Mouse (Mus musculus) erythroblast, embryonic 14.5 days (primary cell): ENCODE results near the gene Racgap1.

Source experiments
- GATA1 ChIP-seq: IDR thresholded peaks from 2 replicates; pipeline ENCODE4 v1.6.1; 2012; ENCODE audit warnings: low read length, inconsistent platforms, mixed read lengths
- TAL1 ChIP-seq: IDR thresholded peaks from 3 replicates; pipeline ENCODE4 v1.6.1; 2012; ENCODE audit warnings: low read length, inconsistent platforms, mixed read lengths

DNA sequence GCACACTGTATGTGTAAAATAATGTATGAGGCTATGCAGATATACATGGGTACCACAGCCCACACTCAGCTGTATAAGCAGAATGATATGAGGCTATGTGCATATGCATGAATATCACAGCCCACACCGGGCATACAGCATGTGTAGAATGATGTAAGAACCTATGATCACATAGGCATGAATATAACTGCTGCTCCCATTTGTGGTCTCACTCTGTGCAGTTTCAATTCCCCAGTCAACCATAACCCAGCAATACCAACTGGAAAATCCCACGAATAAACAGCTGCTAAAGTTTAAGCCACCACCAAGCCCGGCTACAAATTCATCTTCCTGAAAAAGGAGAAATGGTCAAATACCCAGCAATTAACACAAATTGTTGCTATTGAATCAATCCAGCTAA lies 32.9 kb downstream of the Racgap1 start:
- TF ChIP-seq GATA1 (no peak), TAL1 (no peak)
